Mouse (Mus musculus) CH12.LX (cell line): ENCODE data around the gene Ncapg2. TPM values are rescaled to one million over a fixed set of nuclear protein-coding genes. Genes with fewer than 3 reads are reported as not detected.
A peak's percentile ranks its signal among the peaks of the same experiment; 100 is the strongest.

Source experiments
- DNase-seq: peaks from one replicate; pipeline ENCODE4 v3.0.0-alpha.2; 2013; ENCODE audit errors: extremely low read depth
- H3K27ac ChIP-seq: 2 replicates; pipeline ENCODE4 v1.5.1; 2012; ENCODE audit warnings: low read depth, mild to moderate bottlenecking, control low read depth, moderate library complexity; ENCODE audit not compliant: insufficient read depth
- H3K27me3 ChIP-seq: replicated peaks from 2 replicates; pipeline ENCODE3; 2012; ENCODE audit warnings: inconsistent platforms
- H3K36me3 ChIP-seq, 2 experiments: replicated peaks in 1 of 2; 2 replicates each; pipeline versions ENCODE3 to v1.6.1; 2012; ENCODE audit warnings: inconsistent platforms in 1 of 2, low read length in 1 of 2, mild to moderate bottlenecking in 1 of 2, mixed read lengths in 1 of 2, moderate library complexity in 1 of 2; ENCODE audit not compliant: control insufficient read depth in 1 of 2, insufficient read depth in 1 of 2
- H3K4me1 ChIP-seq, 2 experiments: 2 replicates each; pipeline ENCODE4 v1.6.1; 2012; ENCODE audit warnings: inconsistent platforms in 1 of 2, moderate library complexity in 1 of 2; ENCODE audit not compliant: insufficient read depth in 2 of 2, control insufficient read depth in 1 of 2
- H3K4me2 ChIP-seq: 2 replicates; pipeline ENCODE4 v1.6.1; 2012; ENCODE audit warnings: low read depth, mild to moderate bottlenecking, control low read depth; ENCODE audit not compliant: poor library complexity, insufficient read depth, severe bottlenecking
- H3K4me3 ChIP-seq, 3 experiments: fragments of 150-350 bp in 1 of 3; sonication (generic) in 1 of 3; replicated peaks in 1 of 3; 2 replicates each; pipeline versions ENCODE3 to v1.5.1; 2011 to 2012; ENCODE audit warnings: low read depth in 2 of 3, low read length in 2 of 3, mild to moderate bottlenecking in 2 of 3, moderate library complexity in 2 of 3, control low read depth in 1 of 3, improper control_type of control experiment in 1 of 3, inconsistent platforms in 1 of 3, mixed read lengths in 1 of 3; ENCODE audit not compliant: poor library complexity in 1 of 3
- H3K79me2 ChIP-seq: replicated peaks from 2 replicates; pipeline ENCODE4 v1.6.1; 2012; ENCODE audit warnings: mild to moderate bottlenecking, moderate library complexity; ENCODE audit not compliant: control insufficient read depth, poor library complexity, insufficient read depth, severe bottlenecking; ENCODE audit errors: extremely low read depth
- H3K9ac ChIP-seq: 2 replicates; pipeline ENCODE4 v1.6.1; 2012; ENCODE audit warnings: low read depth, mild to moderate bottlenecking, control low read depth, moderate library complexity; ENCODE audit not compliant: insufficient read depth
- H3K9me3 ChIP-seq: replicated peaks from 2 replicates; pipeline ENCODE3; 2012; ENCODE audit warnings: low read length, inconsistent platforms, mixed read lengths
- CHD1 ChIP-seq: IDR thresholded peaks from 2 replicates; pipeline ENCODE4 v1.6.1; 2012; ENCODE audit warnings: low read depth, low read length, improper control_type of control experiment, inconsistent platforms
- CHD2 ChIP-seq: IDR thresholded peaks from 2 replicates; pipeline ENCODE4 v1.6.1; 2011; ENCODE audit warnings: low read length, improper control_type of control experiment
- EP300 ChIP-seq: IDR thresholded peaks from 2 replicates; pipeline ENCODE4 v1.6.1; 2011; ENCODE audit warnings: low read length, improper control_type of control experiment
- ETS1 ChIP-seq: conservative IDR thresholded peaks from 2 replicates; pipeline ENCODE4 v1.6.1; 2012; ENCODE audit warnings: low read depth, mild to moderate bottlenecking, inconsistent platforms, low read length, improper control_type of control experiment, moderate library complexity
- GABPA ChIP-seq: IDR thresholded peaks from 2 replicates; pipeline ENCODE4 v1.6.1; 2012; ENCODE audit warnings: low read depth, low read length, improper control_type of control experiment, inconsistent platforms; ENCODE audit not compliant: insufficient replicate concordance
- JUN ChIP-seq: IDR thresholded peaks from 2 replicates; pipeline ENCODE4 v1.6.1; 2011; ENCODE audit warnings: low read depth, mild to moderate bottlenecking, low read length, improper control_type of control experiment, moderate library complexity; ENCODE audit not compliant: insufficient read depth
- JUND ChIP-seq: conservative IDR thresholded peaks from 2 replicates; pipeline ENCODE4 v1.6.1; 2011; ENCODE audit warnings: low read depth, low read length, improper control_type of control experiment
- KAT2A ChIP-seq: IDR thresholded peaks from 2 replicates; pipeline ENCODE4 v1.6.1; 2012; ENCODE audit warnings: low read length, improper control_type of control experiment, inconsistent platforms; ENCODE audit not compliant: insufficient replicate concordance
- MAX ChIP-seq: IDR thresholded peaks from 2 replicates; pipeline ENCODE4 v1.6.1; 2011; ENCODE audit warnings: low read length, improper control_type of control experiment
- MAZ ChIP-seq: IDR thresholded peaks from 2 replicates; pipeline ENCODE4 v1.6.1; 2012; ENCODE audit warnings: low read depth, mild to moderate bottlenecking, inconsistent platforms, low read length, improper control_type of control experiment, moderate library complexity
- POLR2A ChIP-seq: IDR thresholded peaks from 2 replicates; pipeline ENCODE4 v1.6.1; 2011; ENCODE audit warnings: low read depth, mild to moderate bottlenecking, improper control_type of control experiment, low read length
- RAD21 ChIP-seq: IDR thresholded peaks from 2 replicates; pipeline ENCODE4 v1.6.1; 2011; ENCODE audit warnings: low read depth, mild to moderate bottlenecking, low read length, improper control_type of control experiment, moderate library complexity
- SIN3A ChIP-seq: IDR thresholded peaks from 2 replicates; pipeline ENCODE4 v1.6.1; 2012; ENCODE audit warnings: low read length, improper control_type of control experiment, inconsistent platforms
- SMC3 ChIP-seq: IDR thresholded peaks from 2 replicates; pipeline ENCODE4 v1.6.1; 2011; ENCODE audit warnings: low read depth, low read length, improper control_type of control experiment
- TBP ChIP-seq: conservative IDR thresholded peaks from 2 replicates; pipeline ENCODE4 v1.6.1; 2011; ENCODE audit warnings: low read depth, low read length, improper control_type of control experiment
- TCF12 ChIP-seq: IDR thresholded peaks from 2 replicates; pipeline ENCODE4 v1.6.1; 2014; ENCODE audit warnings: low read depth, mild to moderate bottlenecking, inconsistent platforms, low read length, improper control_type of control experiment
- USF1 ChIP-seq: IDR thresholded peaks from 2 replicates; pipeline ENCODE4 v1.6.1; 2014; ENCODE audit warnings: low read depth, mild to moderate bottlenecking, inconsistent platforms, low read length, improper control_type of control experiment
- dilution Hi-C: fragments of 300-500 bp; cut with MboI; formaldehyde crosslinking; loops from 2 replicates; pipeline ENCODE4 v1.14.3; 2020; ENCODE audit warnings: low sequenced_read_pairs; ENCODE audit not compliant: extremely low pct_unique_long_range_greater_than_20kb, extremely low pct_ligation_motif_present
- in situ Hi-C: fragments of 300-500 bp; cut with MboI; formaldehyde crosslinking; loops from 3 replicates; pipeline ENCODE4 v1.14.3; 2019; ENCODE audit warnings: low sequenced_read_pairs, low pct_ligation_motif_present, low pct_unique_long_range_greater_than_20kb, mixed read lengths
- polyA plus RNA-seq: library from polyadenylated mRNA; unstranded; fragments of >175 nt; gene quantifications from 2 replicates; pipeline ENCODE4 v1.2.1, GENCODE M21; 2012; ENCODE audit warnings: low read depth; ENCODE audit not compliant: insufficient read length
- total RNA-seq, 2 experiments: library from RNA; depleted of rRNA; stranded (reverse); fragments of 300-350 nt in 1 of 2; fragments of >200 nt in 1 of 2; gene quantifications; 2 replicates each; pipeline ENCODE4 v1.2.3; 2012 to 2014

Ncapg2 gene
- total and polyA plus RNA-seq, 3 experiments, result 48.0 to 66.4 (median 65.0) TPM

DNA sequence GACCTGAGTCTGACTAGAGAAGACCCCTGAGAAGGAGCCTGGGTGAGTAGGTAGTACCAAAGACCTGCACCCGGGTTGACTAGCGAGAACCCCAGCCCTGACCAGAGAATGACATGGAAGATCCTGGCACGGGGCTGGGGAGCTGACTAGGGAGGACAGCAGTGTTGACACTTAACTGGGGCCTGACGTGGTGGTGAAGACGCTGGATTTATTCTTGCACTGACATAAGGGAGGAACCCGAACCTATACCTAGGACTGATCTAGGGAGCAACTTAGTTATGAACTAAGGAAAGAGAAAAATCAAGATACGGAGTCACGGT lies 594 bp downstream of the Ncapg2 start:
- Histone ChIP-seq H3K79me2 (peaks cover 31% of the 10 kb centered on the region), H3K4me3 (peak overlapping the region; percentile 92 to 97 (median 95)), H3K4me1 (peaks cover 9 to 52% of the 10 kb centered on the region in 2 experiments), H3K27ac (no peak overlapping the region), H3K9ac (peak overlapping the region; percentile 96), H3K27me3 (no peaks in the 10 kb centered on the region), H3K36me3 (peaks cover 21 to 51% of the 10 kb centered on the region in 2 experiments), H3K9me3 (peaks cover 4% of the 10 kb centered on the region), H3K4me2 (peak overlapping the region; percentile 9; the same call in 1 of the 2 replicates)
- dilution Hi-C loops, result no loop called here
- TF ChIP-seq SIN3A, result 0 out of 2 replicates have a peak, but pooled peaks have one; percentile 7
- TF ChIP-seq TBP, result no peak
- in situ Hi-C loops, result loop anchor here (25.0 kb wide), 1 partner anchor 118 kb away; the partner anchor contains the start of genes Esyt2 and Gm11027
- DNase-seq, result peak; percentile 33

DNA sequence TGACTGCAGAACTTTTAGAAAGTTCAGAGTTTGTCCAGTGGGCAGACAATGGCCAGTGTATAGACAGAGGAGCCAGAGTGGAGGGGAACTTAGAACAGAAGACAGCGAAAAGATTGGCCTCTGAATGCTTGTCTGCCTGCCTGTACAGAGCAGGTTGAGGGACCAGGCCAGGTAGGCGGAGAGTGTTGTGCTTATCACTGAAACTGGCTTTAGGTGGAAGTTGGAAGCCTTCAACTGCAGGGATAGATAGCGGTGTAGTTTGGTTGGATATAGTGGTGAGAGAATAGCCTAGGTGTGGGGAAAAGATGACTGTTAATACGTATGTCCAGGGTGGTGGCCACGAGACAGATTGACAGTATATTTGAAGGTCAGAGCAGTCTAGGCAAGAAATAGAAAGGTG lies 2.7 kb downstream of the Ncapg2 start:
- dilution Hi-C loops, result no loop called here
- no peak overlapping the region for H3K9ac ChIP-seq
- peaks cover 31% of the 10 kb centered on the region for H3K79me2 ChIP-seq
- no peak overlapping the region for H3K4me3 ChIP-seq
- TF ChIP-seq CHD1, result no peak
- TF ChIP-seq EP300, result no peak
- no peak for TF ChIP-seq JUN
- TF ChIP-seq GABPA, result no peak
- no peak for TF ChIP-seq MAZ
- TF ChIP-seq CHD2, result no peak
- no peak for TF ChIP-seq ETS1
- TF ChIP-seq KAT2A, result no peak
- no peak overlapping the region for H3K4me2 ChIP-seq
- no peak overlapping the region for H3K27ac ChIP-seq
- H3K9me3 ChIP-seq, result peaks cover 2% of the 10 kb centered on the region
- in situ Hi-C loops, result loop anchor here (25.0 kb wide), 1 partner anchor 121 kb away; the partner anchor contains the start of genes Esyt2 and Gm11027
- H3K27me3 ChIP-seq, result no peaks in the 10 kb centered on the region
- H3K4me1 ChIP-seq, result peaks cover 9 to 44% of the 10 kb centered on the region in 2 experiments
- H3K36me3 ChIP-seq, result peaks cover 26 to 61% of the 10 kb centered on the region in 2 experiments
- no peak for DNase-seq

DNA sequence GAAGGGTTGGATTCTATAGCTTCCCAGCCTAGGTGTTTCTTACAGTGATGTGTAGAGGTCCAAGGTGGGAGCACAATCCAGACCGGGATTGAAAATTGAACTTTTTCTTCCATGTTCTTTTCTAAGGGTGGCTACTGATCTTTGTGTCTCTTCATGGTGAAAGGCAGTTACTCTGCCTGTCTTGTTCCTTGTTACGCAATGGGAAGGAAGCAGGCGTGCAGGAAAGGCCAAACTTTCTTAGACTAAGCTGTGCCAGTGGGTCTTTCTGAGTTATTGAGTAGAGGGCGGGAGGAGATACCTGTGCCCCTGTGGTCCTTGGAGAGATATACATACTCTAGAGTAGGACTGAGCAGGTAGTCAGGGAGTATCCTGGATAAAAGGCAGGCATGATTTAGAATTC lies 9.7 kb downstream of the Ncapg2 start:
- Histone ChIP-seq H3K27ac (no peak overlapping the region), H3K4me3 (no peak overlapping the region), H3K79me2 (peaks cover 10% of the 10 kb centered on the region; the same call in 1 of the 2 replicates), H3K9me3 (no peaks in the 10 kb centered on the region), H3K4me2 (no peak overlapping the region), H3K27me3 (no peaks in the 10 kb centered on the region), H3K9ac (no peak overlapping the region), H3K4me1 (peaks cover 0 to 19% of the 10 kb centered on the region in 2 experiments; a peak in 2 of 4 replicates), H3K36me3 (peaks cover 34 to 82% of the 10 kb centered on the region in 2 experiments)
- in situ Hi-C loops, result loop anchor here (25.0 kb wide), 1 partner anchor 128 kb away; the partner anchor contains the start of genes Esyt2 and Gm11027
- DNase-seq, result no peak
- TF ChIP-seq USF1 (no peak), JUND (no peak), POLR2A (no peak), RAD21 (no peak), MAX (no peak), SMC3 (no peak), TCF12 (no peak), CHD1 (no peak)
- TF ChIP-seq, all 38 proteins: peak for 0
- dilution Hi-C loops, result no loop called here
